Mouse (Mus musculus) regulatory T cell (primary cell): Measurements from ENCODE around the gene Lyg2.

Experiments
- in situ Hi-C: fragments of 300-600 bp; cut with MboI, MseI; formaldehyde crosslinking; loops from one replicate; pipeline ENCODE4 v1.15.1; 2025; ENCODE audit warnings: high pct_unique_total_duplicates

The Lyg2 gene

GRCm38 (mm10) chr1:37916393-37916792 lies at the start of gene Lyg2:
Gene Lyg2 (minus strand): TSS chr1:37916493.
- in situ Hi-C loops, result no loop called here

DNA sequence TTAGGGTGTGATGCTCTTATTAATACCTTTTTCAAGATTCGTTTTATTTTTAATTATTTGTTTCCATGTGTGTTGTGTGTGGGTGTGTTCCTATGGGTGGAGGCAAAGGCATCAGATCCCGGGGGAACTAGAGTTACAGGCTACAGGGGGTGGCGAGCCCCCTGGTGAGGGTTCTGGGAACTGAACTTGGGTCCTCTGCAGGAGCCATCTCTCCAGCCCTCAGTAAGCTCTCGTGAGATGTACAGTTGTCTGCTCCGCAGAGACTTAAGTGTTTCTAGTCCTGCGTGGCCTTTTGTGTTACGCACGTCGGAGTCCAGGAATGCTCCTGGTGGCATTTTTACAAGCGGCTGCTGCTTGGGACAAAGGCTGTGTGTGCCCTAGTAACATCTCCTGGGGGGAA lies 49.3 kb upstream of the Lyg2 start:
- in situ Hi-C loops, result no loop called here

DNA sequence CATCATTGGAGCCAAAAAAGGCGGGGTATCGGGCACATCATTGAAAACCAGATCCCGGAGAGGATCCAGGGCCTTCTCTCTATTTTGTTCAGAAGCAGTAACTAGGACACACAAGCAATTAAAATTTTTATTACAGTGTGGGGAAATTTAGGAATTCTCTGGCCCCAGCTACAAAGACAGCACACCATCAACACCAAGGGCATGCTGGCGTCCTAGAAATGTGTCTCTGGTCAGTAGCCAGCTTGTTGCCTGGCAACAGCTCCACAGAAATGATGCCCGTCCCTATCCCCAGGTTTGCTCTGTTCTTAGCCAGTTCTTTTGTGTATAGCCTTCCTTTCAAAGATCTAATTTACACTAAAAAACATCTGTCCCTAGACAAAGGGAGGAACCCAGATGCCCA lies 43.2 kb upstream of the Lyg2 start:
- in situ Hi-C loops, result no loop called here

DNA sequence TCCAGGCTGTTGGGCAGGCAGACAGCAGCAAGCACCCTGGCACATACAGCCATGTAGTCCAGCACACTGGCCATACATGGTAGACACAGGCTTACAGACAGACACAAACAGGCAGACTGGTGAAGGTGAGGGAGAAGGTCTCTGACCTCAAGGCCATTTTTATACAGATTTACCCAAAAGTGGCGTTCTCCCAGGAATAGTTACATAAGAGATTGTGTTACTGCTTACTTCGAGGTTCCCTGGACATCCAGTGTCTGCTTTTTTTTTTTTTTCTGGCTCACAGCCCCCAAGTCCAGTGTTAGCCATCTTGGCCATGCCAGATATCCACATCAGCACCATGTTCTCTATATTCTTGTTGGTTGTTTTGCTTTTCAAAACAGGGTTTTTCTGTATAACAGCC lies 42.2 kb upstream of the Lyg2 start:
- in situ Hi-C loops, result no loop called here

DNA sequence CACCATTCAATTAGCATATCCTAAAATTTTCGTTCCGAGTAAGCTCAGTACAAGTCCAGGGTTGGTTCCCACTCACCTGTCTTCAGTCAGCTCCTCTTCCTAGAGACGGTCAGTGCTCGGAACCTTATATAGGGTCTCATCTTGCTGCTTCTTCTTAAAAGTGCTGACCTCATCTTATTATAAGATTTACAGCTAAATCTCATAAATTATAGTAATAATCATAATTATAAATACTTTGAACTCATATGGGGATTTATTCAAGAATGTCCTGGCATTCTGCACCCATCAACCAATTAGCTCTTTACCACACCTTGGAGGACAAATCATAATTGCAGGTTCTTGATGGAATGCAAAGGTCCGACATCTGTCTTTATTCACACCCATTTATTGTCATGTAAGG lies 41.4 kb upstream of the Lyg2 start, which contains the start of gene Lyg1:
TSS of gene Lyg1 (minus strand) at position 101 of the 400 bp plus-strand sequence.
- in situ Hi-C loops, result no loop called here

GRCm38 (mm10) chr1:37956690-37957431 lies 40.6 kb upstream of the Lyg2 start:
- in situ Hi-C loops, result no loop called here

GRCm38 (mm10) chr1:37955251-37955650 lies 39.0 kb upstream of the Lyg2 start:
- in situ Hi-C loops, result no loop called here

GRCm38 (mm10) chr1:37954786-37955185 lies 38.5 kb upstream of the Lyg2 start:
- in situ Hi-C loops, result no loop called here

- in situ Hi-C loops, result no loop called here
These were observed 32.6 kb upstream of the Lyg2 start for GRCm38 (mm10) chr1:37948906-37949305.

GRCm38 (mm10) chr1:37931806-37932205 lies 15.5 kb upstream of the Lyg2 start:
- in situ Hi-C loops, result no loop called here

- in situ Hi-C loops, result no loop called here
These were observed 9.7 kb upstream of the Lyg2 start for GRCm38 (mm10) chr1:37925971-37926370.

- in situ Hi-C loops, result no loop called here
These were observed 6.2 kb upstream of the Lyg2 start for GRCm38 (mm10) chr1:37922536-37922935.

DNA sequence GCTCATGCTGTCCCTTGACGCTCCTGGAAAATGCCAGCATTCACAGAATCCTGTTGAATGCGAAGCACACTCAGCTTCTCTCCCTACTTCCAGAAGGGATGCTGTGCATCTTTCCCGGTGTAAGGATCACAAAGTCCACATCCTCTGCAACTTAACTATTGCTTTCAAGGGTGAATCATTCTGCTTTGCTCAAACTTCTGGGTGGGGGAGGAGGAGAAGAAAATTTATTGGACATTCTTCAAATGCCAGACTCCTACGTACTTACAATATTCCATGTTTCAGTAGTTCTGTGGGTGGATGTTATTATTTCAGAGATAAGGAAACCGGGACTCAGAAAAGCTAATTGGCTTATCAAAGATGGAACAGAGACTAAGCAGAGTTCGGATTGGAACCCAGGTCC lies 1.8 kb upstream of the Lyg2 start:
- in situ Hi-C loops, result no loop called here

- in situ Hi-C loops, result no loop called here
These were observed 1.4 kb upstream of the Lyg2 start for GRCm38 (mm10) chr1:37917666-37918065.

DNA sequence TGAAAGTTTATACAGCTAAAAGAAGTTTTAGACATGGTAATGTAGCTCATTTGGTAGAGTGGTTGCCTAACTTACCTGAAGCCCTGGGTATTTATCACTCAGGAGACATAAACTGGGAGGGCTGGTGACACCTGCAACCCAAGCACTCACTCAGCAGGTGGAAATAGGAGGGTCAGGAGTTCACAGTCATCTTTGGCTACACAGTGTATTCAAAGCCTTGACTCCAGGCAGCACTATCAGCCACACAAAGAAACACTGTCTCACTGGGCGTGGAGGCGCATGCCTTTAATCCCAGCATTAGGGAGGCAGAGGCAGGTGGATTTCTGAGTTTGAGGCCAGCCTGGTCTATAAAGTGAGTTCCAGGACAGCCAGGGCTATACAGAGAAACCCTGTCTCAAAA lies 3.5 kb downstream of the Lyg2 start:
- in situ Hi-C loops, result no loop called here

DNA sequence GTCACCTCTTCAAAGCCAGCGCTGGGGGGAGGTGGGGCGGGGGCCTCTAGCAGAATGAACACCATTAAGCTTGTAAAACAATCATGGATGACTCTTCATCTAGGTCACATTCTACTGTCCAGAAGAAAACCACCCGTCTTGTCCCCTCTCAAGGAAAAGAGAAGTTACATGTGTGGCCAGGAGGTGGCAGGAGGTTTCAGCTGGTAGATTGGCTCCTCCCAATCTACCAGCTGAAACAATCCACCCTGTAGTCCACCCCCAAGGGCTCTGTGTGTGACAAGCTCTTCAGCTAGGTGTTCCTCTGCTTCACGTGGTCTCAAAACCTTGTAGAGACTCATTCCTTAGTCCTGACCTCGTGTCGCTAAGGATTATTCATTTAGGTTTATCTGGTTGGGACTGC lies 13.1 kb downstream of the Lyg2 start:
- in situ Hi-C loops, result no loop called here

GRCm38 (mm10) chr1:37900288-37900687 lies 16.0 kb downstream of the Lyg2 start:
- in situ Hi-C loops, result no loop called here

DNA sequence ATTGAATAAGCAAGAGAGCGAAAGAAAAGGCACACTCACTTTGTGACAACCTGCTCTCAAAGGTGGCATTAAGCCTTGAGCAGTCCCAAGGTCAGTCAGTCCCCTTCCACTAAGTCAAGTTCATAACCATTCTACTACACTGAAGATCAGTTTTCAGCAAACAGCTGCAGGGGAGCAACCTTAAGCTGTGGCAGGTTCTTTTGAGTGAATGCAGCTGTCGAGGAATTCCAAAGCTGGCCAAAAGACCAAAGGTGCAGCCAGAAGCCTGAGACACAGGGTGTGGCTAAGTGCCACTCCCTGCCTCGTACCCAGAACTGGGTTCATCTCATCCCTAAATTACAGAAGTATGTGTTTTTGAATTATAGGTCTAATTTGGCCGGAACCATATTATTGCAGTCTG lies 16.5 kb downstream of the Lyg2 start:
- in situ Hi-C loops, result loop anchor here (5.0 kb wide), 2 partner anchors 102 to 227 kb away; partner anchors contain the start of gene Rev1

GRCm38 (mm10) chr1:37894606-37895005 lies 21.7 kb downstream of the Lyg2 start:
- in situ Hi-C loops, result loop anchor here (5.0 kb wide), 2 partner anchors 108 to 233 kb away; partner anchors contain the start of gene Rev1

- in situ Hi-C loops, result no loop called here
These were observed 24.9 kb downstream of the Lyg2 start for GRCm38 (mm10) chr1:37891400-37891799.

DNA sequence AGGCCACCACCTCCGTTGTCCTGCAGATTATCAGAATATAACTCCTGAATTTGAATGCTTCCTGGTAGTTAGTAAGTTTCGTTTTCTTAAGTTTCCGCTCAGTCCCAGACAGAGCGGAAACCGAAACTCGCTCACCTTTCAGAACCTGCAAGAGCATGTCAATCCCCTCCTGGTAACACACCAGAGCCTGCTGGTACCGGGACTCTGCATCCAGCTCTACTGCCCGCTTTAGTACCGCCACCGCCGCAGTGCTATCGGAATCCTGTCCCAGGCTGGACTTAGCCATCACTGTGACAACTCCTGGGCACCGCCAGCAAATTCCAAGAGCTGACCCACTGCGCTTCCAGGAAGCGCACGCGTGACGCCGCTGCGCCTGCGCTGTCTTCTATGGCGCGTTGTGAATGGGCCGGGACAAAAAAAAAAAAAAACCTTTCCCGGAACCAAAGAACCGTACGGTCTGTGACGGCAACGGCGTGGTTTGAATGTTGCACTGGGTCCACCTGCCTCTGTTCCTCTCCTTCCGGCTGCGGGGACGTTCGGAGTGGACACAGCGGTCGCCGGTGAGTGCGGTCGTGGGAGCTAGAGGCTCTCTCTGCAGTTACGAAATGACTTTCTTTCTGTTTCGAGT lies 26.2 kb downstream of the Lyg2 start, which contains the start of the genes Mitd1 and Mrpl30:
TSS of gene Mitd1 (minus strand) at position 387 of the 628 bp plus-strand sequence.
TSS of gene Mrpl30 (plus strand) at position 453 of the 628 bp plus-strand sequence.
- in situ Hi-C loops, result no loop called here

GRCm38 (mm10) chr1:37889206-37889605 lies 27.1 kb downstream of the Lyg2 start:
- in situ Hi-C loops, result no loop called here

- in situ Hi-C loops, result no loop called here
These were observed 31.8 kb downstream of the Lyg2 start for GRCm38 (mm10) chr1:37884451-37884850.
